ENCODE assay signal across 7 mouse cellular contexts in genomic region chr16:93710924-93711323, GRCm38 (mm10). TPM values are rescaled to one million over a fixed set of nuclear protein-coding genes. Genes with fewer than 3 reads are reported as not detected.
DNase-seq lines count a peak whose midpoint lies in the region; ATAC-seq and TF ChIP-seq lines count a peak whose summit lies in the region.

No protein-coding gene starts in this region.

- TF ChIP-seq POLR2A in cortical plate, adult 2 months (IDR thresholded peaks at IDR 0.05; ENCODE audit: extremely low read depth, insufficient read depth, low read length) = peak; percentile 63; the same call in 1 of the 2 replicates

- peaks cover 4% of the 10 kb centered on the region; the same call in 1 of the 2 replicates for H3K4me1 ChIP-seq in cortical plate, adult 2 months (ENCODE audit: control insufficient read depth, insufficient read depth, low read length)

- ATAC-seq in inflammation-experienced regulatory T-cells, adult 6 months = peak; percentile 60
- ATAC-seq in megakaryocyte progenitor cell, adult 5-6 weeks (replicated peaks; ENCODE audit: poor library complexity) = peak; percentile 52

- 0 out of 2 replicates have a peak overlapping the region, but pooled peaks have one; percentile 6 for H3K27ac ChIP-seq in cortical plate, adult 2 months (ENCODE audit: insufficient read depth, low read length)

- peak; percentile 77 for TF ChIP-seq CTCF in cortical plate, adult 2 months (IDR thresholded peaks at IDR 0.05; ENCODE audit: extremely low read depth, insufficient read depth, low read length)

- intact Hi-C loops in left cerebral cortex, postnatal 10 days (cut with DNase I) = loop anchor here (5.0 kb wide), 1 partner anchor 76 kb away; no protein-coding TSS in a partner anchor

- H3K4me3 ChIP-seq in cortical plate, adult 2 months (ENCODE audit: insufficient read depth, low read length) = peak overlapping the region; percentile 89

- peak; percentile 80 to 94 for DNase-seq in adrenal gland, adult (ENCODE audit: inconsistent age in 2 of 2, low spot score in 1 of 2)
- peak; percentile 52 to 67 for DNase-seq in gastrocnemius, adult 8-10 months (ENCODE audit: low spot score in 2 of 2)
- peak; percentile 75 to 79 for DNase-seq in left cerebral cortex, postnatal 10 days (ENCODE audit: extremely low spot score in 1 of 2, low spot score in 2 of 2)
- peak; percentile 66 for DNase-seq in right cerebral cortex, postnatal 25 days

RNA-seq across cellular contexts. Expression of gene Dop1b, which starts 0.8 kb away (rescaled TPM):
- polyA plus RNA-seq in cortical plate, adult 2 months (2012; rRNA removed) = 89.3 and 92.9 TPM in 2 replicates
- total RNA-seq in gastrocnemius, adult 8-10 months (2022) = 10 to 100 TPM; 39.7 to 52.0 (median 48.4) TPM
- polyA plus RNA-seq in inflammation-experienced regulatory T-cells, adult 6 months (2017; shearing (Covaris generic)) = 10 to 100 TPM; 26.9 to 28.1 (median 28.0) TPM
- 10 to 100 TPM; 90.0 to 99.6 TPM for total RNA-seq in left cerebral cortex, postnatal 10 days (2021)
- 8.6 and 9.7 TPM in 2 replicates for total RNA-seq in megakaryocyte progenitor cell, adult 5-6 weeks (2015)
- 4.7 and 5.8 TPM in 2 replicates for total RNA-seq in megakaryocyte progenitor cell, adult 5-6 weeks (2017)

RNA-seq across cellular contexts. Expression of gene Cbr3, which starts 27.9 kb away (rescaled TPM):
- 18.5 and 22.1 TPM in 2 replicates for polyA plus RNA-seq in cortical plate, adult 2 months (2012; rRNA removed)
- total RNA-seq in gastrocnemius, adult 8-10 months (2022) = 1 to 10 TPM in 3 of 4 experiments, under 1 TPM in 1; 0.89 to 1.6 (median 1.4) TPM
- polyA plus RNA-seq in inflammation-experienced regulatory T-cells, adult 6 months (2017; shearing (Covaris generic)) = not detected
- total RNA-seq in left cerebral cortex, postnatal 10 days (2021) = 1 to 10 TPM; 9.5 to 9.6 TPM
- 0.37 TPM in 1 of 2 replicates, not detected in the other for total RNA-seq in megakaryocyte progenitor cell, adult 5-6 weeks (2015)
- total RNA-seq in megakaryocyte progenitor cell, adult 5-6 weeks (2017) = 0.08 TPM in 1 of 2 replicates, not detected in the other

Comparison
In these comparisons a context has a peak if more than half of its experiments do, and no peak if none do; other contexts are left out.
1. Peak in every context shown above with its lines: DNase-seq, ATAC-seq, H3K4me3 ChIP-seq and H3K27ac ChIP-seq.
2. RNA of gene Cbr3, which starts 27.9 kb away (total RNA-seq): 9.5 to 9.6 TPM in left cerebral cortex, postnatal 10 days; 0.89 to 1.6 TPM in gastrocnemius, adult 8-10 months and 0.08 to 0.37 TPM in megakaryocyte progenitor cell, adult 5-6 weeks; every median in the first group is over 4 times any median in the second.